Mouse (Mus musculus): Measurements from ENCODE around the gene Cul7. TPM values are rescaled to one million over a fixed set of nuclear protein-coding genes. Genes with fewer than 3 reads are reported as not detected.
A peak's percentile ranks its signal among the peaks of the same experiment; 100 is the strongest.

The Cul7 gene
- total and polyA plus RNA-seq, 2 experiments from 2014 or later, result 24.0 to 89.9 TPM

GRCm38 (mm10) chr17:46711612-46712271 lies 61.6 kb downstream of the Cul7 start:
- H3K9ac ChIP-seq, result peak overlapping the region; percentile 78
- DNase-seq, result no peak
- 2% methylated on average over 72 of the region's 76 CpGs for WGBS

GRCm38 (mm10) chr17:46712442-46712841 lies 62.3 kb downstream of the Cul7 start:
- no peaks in the 10 kb centered on the region for H3K9me3 ChIP-seq (ENCODE audit: low read length)
- 79% methylated on average over 7 of the region's 7 CpGs for WGBS
- H3K9ac ChIP-seq, result peak overlapping the region; percentile 78
- H3K4me1 ChIP-seq (ENCODE audit: insufficient read depth), result no peaks in the 10 kb centered on the region
- peak overlapping the region; percentile 96 for H3K4me2 ChIP-seq (ENCODE audit: low read depth)
- DNase-seq, result no peak
- peaks cover 19% of the 10 kb centered on the region for H3K36me3 ChIP-seq (ENCODE audit: insufficient read depth)
- peak overlapping the region; percentile 100 for H3K4me3 ChIP-seq (ENCODE audit: low read depth, low read length)
- H3K27ac ChIP-seq (ENCODE audit: low read depth, low read length), result no peak overlapping the region
- no peak for ATAC-seq
- no peak for TF ChIP-seq CTCF (IDR thresholded peaks at IDR 0.05; ENCODE audit: low read depth)
- no peaks in the 10 kb centered on the region for H3K27me3 ChIP-seq (ENCODE audit: insufficient read depth, low read length)

More at GRCm38 (mm10) chr17:46711612-46712271, 61.6 kb downstream of the Cul7 start:
- no peaks in the 10 kb centered on the region for H3K9me3 ChIP-seq (ENCODE audit: low read length)
- H3K27me3 ChIP-seq (ENCODE audit: insufficient read depth, low read length), result no peaks in the 10 kb centered on the region
- H3K36me3 ChIP-seq (ENCODE audit: insufficient read depth), result peaks cover 19% of the 10 kb centered on the region
- H3K4me2 ChIP-seq (ENCODE audit: low read depth), result peak overlapping the region; percentile 96
- no peak for TF ChIP-seq CTCF (IDR thresholded peaks at IDR 0.05; ENCODE audit: low read depth)
- peak overlapping the region; percentile 76 for H3K27ac ChIP-seq (ENCODE audit: low read depth, low read length)
- no peaks in the 10 kb centered on the region for H3K4me1 ChIP-seq (ENCODE audit: insufficient read depth)
- peak overlapping the region; percentile 100 for H3K4me3 ChIP-seq (ENCODE audit: low read depth, low read length)
- ATAC-seq, result peak; percentile 49

- H3K4me1 ChIP-seq (ENCODE audit: insufficient read depth), result no peaks in the 10 kb centered on the region
- ATAC-seq (no peak), DNase-seq (no peak)
- H3K9me3 ChIP-seq (ENCODE audit: low read length), result no peaks in the 10 kb centered on the region
- H3K4me2 ChIP-seq (ENCODE audit: low read depth), result no peak overlapping the region
- no peak overlapping the region for H3K27ac ChIP-seq (ENCODE audit: low read depth, low read length)
- no peak overlapping the region for H3K4me3 ChIP-seq (ENCODE audit: low read depth, low read length)
- 83% methylated on average over 9 of the region's 9 CpGs for WGBS
- no peak overlapping the region for H3K9ac ChIP-seq
- no peaks in the 10 kb centered on the region for H3K27me3 ChIP-seq (ENCODE audit: insufficient read depth, low read length)
- TF ChIP-seq CTCF (IDR thresholded peaks at IDR 0.05; ENCODE audit: low read depth), result no peak
- peaks cover 19% of the 10 kb centered on the region for H3K36me3 ChIP-seq (ENCODE audit: insufficient read depth)
These were observed 63.7 kb downstream of the Cul7 start for GRCm38 (mm10) chr17:46713849-46714248.

Other genes starting within 250 kb of the Cul7 start
- gene Crip3, start 221.4 kb upstream of the Cul7 start, total RNA-seq (2014; rRNA removed), result 0.52 and 1.1 TPM in 2 replicates
- 2.8 and 4.3 TPM in 2 replicates for gene Crip3, start 221.4 kb upstream of the Cul7 start, polyA plus RNA-seq (2015; fragmentation: Nextera tagmentation; extraction: Ambion mirVana)
- gene Slc22a7, start 211.9 kb upstream of the Cul7 start, total RNA-seq (2014; rRNA removed), result 0.24 TPM in 1 of 2 replicates, not detected in the other
- 0.11 and 0.13 TPM in 2 replicates for gene Slc22a7, start 211.9 kb upstream of the Cul7 start, polyA plus RNA-seq (2015; fragmentation: Nextera tagmentation; extraction: Ambion mirVana)
- 32.3 and 36.5 TPM in 2 replicates for gene Ttbk1, start 162.7 kb upstream of the Cul7 start, total RNA-seq (2014; rRNA removed)
- 4.2 and 5.6 TPM in 2 replicates for gene Ttbk1, start 162.7 kb upstream of the Cul7 start, polyA plus RNA-seq (2015; fragmentation: Nextera tagmentation; extraction: Ambion mirVana)
- gene Dnph1, start 153.6 kb upstream of the Cul7 start, total RNA-seq (2014; rRNA removed), result 5.9 and 6.1 TPM in 2 replicates
- 14.9 and 16.1 TPM in 2 replicates for gene Dnph1, start 153.6 kb upstream of the Cul7 start, polyA plus RNA-seq (2015; fragmentation: Nextera tagmentation; extraction: Ambion mirVana)
- 31.9 and 44.4 TPM in 2 replicates for gene Cul9, start 103.9 kb upstream of the Cul7 start, total RNA-seq (2014; rRNA removed)
- gene Cul9, start 103.9 kb upstream of the Cul7 start, polyA plus RNA-seq (2015; fragmentation: Nextera tagmentation; extraction: Ambion mirVana), result 9.7 and 13.7 TPM in 2 replicates
- 47.2 and 57.0 TPM in 2 replicates for gene Srf, start 94.2 kb upstream of the Cul7 start, total RNA-seq (2014; rRNA removed)
- gene Srf, start 94.2 kb upstream of the Cul7 start, polyA plus RNA-seq (2015; fragmentation: Nextera tagmentation; extraction: Ambion mirVana), result 2.3 and 2.4 TPM in 2 replicates
- 42.4 and 56.6 TPM in 2 replicates for gene Ptk7, start 20.8 kb upstream of the Cul7 start, total RNA-seq (2014; rRNA removed)
- gene Ptk7, start 20.8 kb upstream of the Cul7 start, polyA plus RNA-seq (2015; fragmentation: Nextera tagmentation; extraction: Ambion mirVana), result 18.9 and 19.7 TPM in 2 replicates
- gene Klc4, start 4.3 kb upstream of the Cul7 start, total RNA-seq (2014; rRNA removed), result 31.2 and 32.7 TPM in 2 replicates
- gene Klc4, start 4.3 kb upstream of the Cul7 start, polyA plus RNA-seq (2015; fragmentation: Nextera tagmentation; extraction: Ambion mirVana), result 20.3 and 21.3 TPM in 2 replicates
- 51.4 and 62.9 TPM in 2 replicates for gene Mrpl2, start 4.1 kb upstream of the Cul7 start, total RNA-seq (2014; rRNA removed)
- 96.2 and 111 TPM in 2 replicates for gene Mrpl2, start 4.1 kb upstream of the Cul7 start, polyA plus RNA-seq (2015; fragmentation: Nextera tagmentation; extraction: Ambion mirVana)
- gene Rrp36, start 24.0 kb downstream of the Cul7 start, total RNA-seq (2014; rRNA removed), result 29.7 and 31.1 TPM in 2 replicates
- 39.4 and 52.1 TPM in 2 replicates for gene Rrp36, start 24.0 kb downstream of the Cul7 start, polyA plus RNA-seq (2015; fragmentation: Nextera tagmentation; extraction: Ambion mirVana)
- 124 and 169 TPM in 2 replicates for gene Mea1, start 28.5 kb downstream of the Cul7 start, total RNA-seq (2014; rRNA removed)
- gene Mea1, start 28.5 kb downstream of the Cul7 start, polyA plus RNA-seq (2015; fragmentation: Nextera tagmentation; extraction: Ambion mirVana), result 280 and 286 TPM in 2 replicates
- 71.1 and 77.3 TPM in 2 replicates for gene Klhdc3, start 30.6 kb downstream of the Cul7 start, total RNA-seq (2014; rRNA removed)
- 207 and 211 TPM in 2 replicates for gene Klhdc3, start 30.6 kb downstream of the Cul7 start, polyA plus RNA-seq (2015; fragmentation: Nextera tagmentation; extraction: Ambion mirVana)
- 90.5 and 103 TPM in 2 replicates for gene Ppp2r5d, start 54.8 kb downstream of the Cul7 start, total RNA-seq (2014; rRNA removed)
- 85.5 and 93.5 TPM in 2 replicates for gene Ppp2r5d, start 54.8 kb downstream of the Cul7 start, polyA plus RNA-seq (2015; fragmentation: Nextera tagmentation; extraction: Ambion mirVana)
- gene Pex6, start 61.1 kb downstream of the Cul7 start, total RNA-seq (2014; rRNA removed), result 36.5 and 37.9 TPM in 2 replicates
- gene Pex6, start 61.1 kb downstream of the Cul7 start, polyA plus RNA-seq (2015; fragmentation: Nextera tagmentation; extraction: Ambion mirVana), result 19.6 TPM in 2 replicates
- not detected in 2 replicates for gene Gnmt, start 78.8 kb downstream of the Cul7 start, total RNA-seq (2014; rRNA removed)
- 1.4 and 2.1 TPM in 2 replicates for gene Gnmt, start 78.8 kb downstream of the Cul7 start, polyA plus RNA-seq (2015; fragmentation: Nextera tagmentation; extraction: Ambion mirVana)
- 69.0 and 77.2 TPM in 2 replicates for gene Cnpy3, start 101.9 kb downstream of the Cul7 start, total RNA-seq (2014; rRNA removed)
- 68.2 and 69.5 TPM in 2 replicates for gene Cnpy3, start 101.9 kb downstream of the Cul7 start, polyA plus RNA-seq (2015; fragmentation: Nextera tagmentation; extraction: Ambion mirVana)
- not detected in 2 replicates for gene Ptcra, start 113.4 kb downstream of the Cul7 start, total RNA-seq (2014; rRNA removed)
- 0.23 TPM in 1 of 2 replicates, not detected in the other for gene Ptcra, start 113.4 kb downstream of the Cul7 start, polyA plus RNA-seq (2015; fragmentation: Nextera tagmentation; extraction: Ambion mirVana)
- gene 2310039H08Rik, start 122.3 kb downstream of the Cul7 start, total RNA-seq (2014; rRNA removed), result 39.8 and 42.7 TPM in 2 replicates
- gene 2310039H08Rik, start 122.3 kb downstream of the Cul7 start, polyA plus RNA-seq (2015; fragmentation: Nextera tagmentation; extraction: Ambion mirVana), result 67.1 and 88.8 TPM in 2 replicates
- 62.9 and 64.4 TPM in 2 replicates for gene Rpl7l1, start 132.3 kb downstream of the Cul7 start, total RNA-seq (2014; rRNA removed)
- 73.4 and 83.1 TPM in 2 replicates for gene Rpl7l1, start 132.3 kb downstream of the Cul7 start, polyA plus RNA-seq (2015; fragmentation: Nextera tagmentation; extraction: Ambion mirVana)
- gene Bicral, start 208.1 kb downstream of the Cul7 start, total RNA-seq (2014; rRNA removed), result 17.4 and 36.7 TPM in 2 replicates
- 3.8 and 6.7 TPM in 2 replicates for gene Bicral, start 208.1 kb downstream of the Cul7 start, polyA plus RNA-seq (2015; fragmentation: Nextera tagmentation; extraction: Ambion mirVana)
- 46.2 and 63.4 TPM in 2 replicates for gene Tbcc, start 240.3 kb downstream of the Cul7 start, total RNA-seq (2014; rRNA removed)
- 52.2 and 53.0 TPM in 2 replicates for gene Tbcc, start 240.3 kb downstream of the Cul7 start, polyA plus RNA-seq (2015; fragmentation: Nextera tagmentation; extraction: Ambion mirVana)